Mouse (Mus musculus) CH12.LX (cell line): Measurements from ENCODE around the gene Dse. TPM values are rescaled to one million over a fixed set of nuclear protein-coding genes. Genes with fewer than 3 reads are reported as not detected.

Experiments
- DNase-seq: peaks from one replicate; pipeline ENCODE4 v3.0.0-alpha.2; 2013; ENCODE audit errors: extremely low read depth
- H3K27ac ChIP-seq: 2 replicates; pipeline ENCODE4 v1.5.1; 2012; ENCODE audit warnings: low read depth, mild to moderate bottlenecking, control low read depth, moderate library complexity; ENCODE audit not compliant: insufficient read depth
- H3K27me3 ChIP-seq: replicated peaks from 2 replicates; pipeline ENCODE3; 2012; ENCODE audit warnings: inconsistent platforms
- H3K36me3 ChIP-seq, 2 experiments: replicated peaks in 1 of 2; 2 replicates each; pipeline versions ENCODE3 to v1.6.1; 2012; ENCODE audit warnings: inconsistent platforms in 1 of 2, low read length in 1 of 2, mild to moderate bottlenecking in 1 of 2, mixed read lengths in 1 of 2, moderate library complexity in 1 of 2; ENCODE audit not compliant: control insufficient read depth in 1 of 2, insufficient read depth in 1 of 2
- H3K4me1 ChIP-seq, 2 experiments: 2 replicates each; pipeline ENCODE4 v1.6.1; 2012; ENCODE audit warnings: inconsistent platforms in 1 of 2, moderate library complexity in 1 of 2; ENCODE audit not compliant: insufficient read depth in 2 of 2, control insufficient read depth in 1 of 2
- H3K4me2 ChIP-seq: 2 replicates; pipeline ENCODE4 v1.6.1; 2012; ENCODE audit warnings: low read depth, mild to moderate bottlenecking, control low read depth; ENCODE audit not compliant: poor library complexity, insufficient read depth, severe bottlenecking
- H3K4me3 ChIP-seq, 3 experiments: fragments of 150-350 bp in 1 of 3; sonication (generic) in 1 of 3; replicated peaks in 1 of 3; 2 replicates each; pipeline versions ENCODE3 to v1.5.1; 2011 to 2012; ENCODE audit warnings: low read depth in 2 of 3, low read length in 2 of 3, mild to moderate bottlenecking in 2 of 3, moderate library complexity in 2 of 3, control low read depth in 1 of 3, improper control_type of control experiment in 1 of 3, inconsistent platforms in 1 of 3, mixed read lengths in 1 of 3; ENCODE audit not compliant: poor library complexity in 1 of 3
- H3K79me2 ChIP-seq: replicated peaks from 2 replicates; pipeline ENCODE4 v1.6.1; 2012; ENCODE audit warnings: mild to moderate bottlenecking, moderate library complexity; ENCODE audit not compliant: control insufficient read depth, poor library complexity, insufficient read depth, severe bottlenecking; ENCODE audit errors: extremely low read depth
- H3K9ac ChIP-seq: 2 replicates; pipeline ENCODE4 v1.6.1; 2012; ENCODE audit warnings: low read depth, mild to moderate bottlenecking, control low read depth, moderate library complexity; ENCODE audit not compliant: insufficient read depth
- H3K9me3 ChIP-seq: replicated peaks from 2 replicates; pipeline ENCODE3; 2012; ENCODE audit warnings: low read length, inconsistent platforms, mixed read lengths
- BHLHE40 ChIP-seq: IDR thresholded peaks from 2 replicates; pipeline ENCODE4 v1.6.1; 2011; ENCODE audit warnings: mild to moderate bottlenecking, low read depth, low read length, improper control_type of control experiment
- CHD2 ChIP-seq: IDR thresholded peaks from 2 replicates; pipeline ENCODE4 v1.6.1; 2011; ENCODE audit warnings: low read length, improper control_type of control experiment
- CTCF ChIP-seq, 2 experiments: IDR thresholded peaks in 1 of 2; conservative IDR thresholded peaks in 1 of 2; 2 replicates each; pipeline ENCODE4 v1.5.1; 2011 to 2012; ENCODE audit warnings: low read depth in 2 of 2, low read length in 2 of 2, improper control_type of control experiment in 1 of 2, inconsistent platforms in 1 of 2, mild to moderate bottlenecking in 1 of 2, moderate library complexity in 1 of 2
- E2F4 ChIP-seq: IDR thresholded peaks from 2 replicates; pipeline ENCODE4 v1.6.1; 2011; ENCODE audit warnings: low read depth, low read length, improper control_type of control experiment; ENCODE audit not compliant: insufficient replicate concordance
- ETS1 ChIP-seq: conservative IDR thresholded peaks from 2 replicates; pipeline ENCODE4 v1.6.1; 2012; ENCODE audit warnings: low read depth, mild to moderate bottlenecking, inconsistent platforms, low read length, improper control_type of control experiment, moderate library complexity
- GABPA ChIP-seq: IDR thresholded peaks from 2 replicates; pipeline ENCODE4 v1.6.1; 2012; ENCODE audit warnings: low read depth, low read length, improper control_type of control experiment, inconsistent platforms; ENCODE audit not compliant: insufficient replicate concordance
- KAT2A ChIP-seq: IDR thresholded peaks from 2 replicates; pipeline ENCODE4 v1.6.1; 2012; ENCODE audit warnings: low read length, improper control_type of control experiment, inconsistent platforms; ENCODE audit not compliant: insufficient replicate concordance
- MEF2A ChIP-seq: IDR thresholded peaks from 2 replicates; pipeline ENCODE4 v1.6.1; 2014; ENCODE audit warnings: low read depth, mild to moderate bottlenecking, inconsistent platforms, low read length, improper control_type of control experiment, borderline replicate concordance
- MYC ChIP-seq: IDR thresholded peaks from 2 replicates; pipeline ENCODE4 v1.6.1; 2011; ENCODE audit warnings: low read depth, mild to moderate bottlenecking, improper control_type of control experiment, low read length
- NRF1 ChIP-seq: IDR thresholded peaks from 2 replicates; pipeline ENCODE4 v1.6.1; 2014; ENCODE audit warnings: low read depth, mild to moderate bottlenecking, inconsistent platforms, low read length, improper control_type of control experiment, moderate library complexity
- PAX5 ChIP-seq: IDR thresholded peaks from 2 replicates; pipeline ENCODE4 v1.6.1; 2012; ENCODE audit warnings: low read length, inconsistent platforms, mixed read lengths
- POLR2AphosphoS2 ChIP-seq: IDR thresholded peaks from 2 replicates; pipeline ENCODE4 v1.6.1; 2011; ENCODE audit warnings: low read depth, low read length, improper control_type of control experiment
- RAD21 ChIP-seq: IDR thresholded peaks from 2 replicates; pipeline ENCODE4 v1.6.1; 2011; ENCODE audit warnings: low read depth, mild to moderate bottlenecking, low read length, improper control_type of control experiment, moderate library complexity
- SIN3A ChIP-seq: IDR thresholded peaks from 2 replicates; pipeline ENCODE4 v1.6.1; 2012; ENCODE audit warnings: low read length, improper control_type of control experiment, inconsistent platforms
- SMC3 ChIP-seq: IDR thresholded peaks from 2 replicates; pipeline ENCODE4 v1.6.1; 2011; ENCODE audit warnings: low read depth, low read length, improper control_type of control experiment
- ZC3H11A ChIP-seq: IDR thresholded peaks from 2 replicates; pipeline ENCODE4 v1.6.1; 2012; ENCODE audit warnings: low read depth, mild to moderate bottlenecking, inconsistent platforms, low read length, improper control_type of control experiment
- ZNF384 ChIP-seq: IDR thresholded peaks from 2 replicates; pipeline ENCODE4 v1.6.1; 2012; ENCODE audit warnings: low read depth, low read length, improper control_type of control experiment, inconsistent platforms
- dilution Hi-C: fragments of 300-500 bp; cut with MboI; formaldehyde crosslinking; loops from 2 replicates; pipeline ENCODE4 v1.14.3; 2020; ENCODE audit warnings: low sequenced_read_pairs; ENCODE audit not compliant: extremely low pct_unique_long_range_greater_than_20kb, extremely low pct_ligation_motif_present
- in situ Hi-C: fragments of 300-500 bp; cut with MboI; formaldehyde crosslinking; loops from 3 replicates; pipeline ENCODE4 v1.14.3; 2019; ENCODE audit warnings: low sequenced_read_pairs, low pct_ligation_motif_present, low pct_unique_long_range_greater_than_20kb, mixed read lengths
- polyA plus RNA-seq: library from polyadenylated mRNA; unstranded; fragments of >175 nt; gene quantifications from 2 replicates; pipeline ENCODE4 v1.2.1, GENCODE M21; 2012; ENCODE audit warnings: low read depth; ENCODE audit not compliant: insufficient read length
- total RNA-seq, 2 experiments: library from RNA; depleted of rRNA; stranded (reverse); fragments of 300-350 nt in 1 of 2; fragments of >200 nt in 1 of 2; gene quantifications; 2 replicates each; pipeline ENCODE4 v1.2.3; 2012 to 2014

Gene Dse
- total and polyA plus RNA-seq, 3 experiments: 0.10 to 0.15 TPM; not detected in 1

- no peak overlapping the region for H3K4me3 ChIP-seq
- in situ Hi-C loops (no loop called here), dilution Hi-C loops (no loop called here)
- H3K36me3 ChIP-seq: no peaks in the 10 kb centered on the region
- no peaks in the 10 kb centered on the region for H3K79me2 ChIP-seq
- TF ChIP-seq MYC (no peak), GABPA (no peak), ZNF384 (no peak), CHD2 (no peak), E2F4 (no peak), MEF2A (no peak), BHLHE40 (no peak), ETS1 (no peak), KAT2A (no peak), POLR2AphosphoS2 (no peak), NRF1 (no peak), ZC3H11A (no peak)
- no peaks in the 10 kb centered on the region for H3K27me3 ChIP-seq
- no peaks in the 10 kb centered on the region for H3K9me3 ChIP-seq
- H3K9ac ChIP-seq: no peak overlapping the region
- H3K4me2 ChIP-seq: no peak overlapping the region
- H3K4me1 ChIP-seq: peaks cover 0 to 10% of the 10 kb centered on the region in 2 experiments; a peak in 2 of 4 replicates
- H3K27ac ChIP-seq: no peak overlapping the region
- DNase-seq: no peak
These were observed 27.9 kb upstream of the Dse start for GRCm38 (mm10) chr10:34235384-34235783.

- Histone ChIP-seq H3K79me2 (no peaks in the 10 kb centered on the region), H3K4me3 (no peak overlapping the region), H3K9me3 (no peaks in the 10 kb centered on the region), H3K36me3 (no peaks in the 10 kb centered on the region), H3K4me1 (peaks cover 0 to 10% of the 10 kb centered on the region in 2 experiments; a peak in 2 of 4 replicates), H3K27me3 (no peaks in the 10 kb centered on the region), H3K9ac (no peak overlapping the region), H3K27ac (no peak overlapping the region), H3K4me2 (no peak overlapping the region)
- peak; percentile 13 to 75; a peak in 2 of 4 replicates for TF ChIP-seq CTCF (conservative IDR thresholded peaks at IDR 0.05 in 1 of 2, IDR thresholded peaks at IDR 0.05 in 1 of 2; ENCODE audit: low read depth in 2 of 2, low read length in 2 of 2)
- peak; percentile 14; the same call in 1 of the 2 replicates for TF ChIP-seq ZC3H11A
- no peak for TF ChIP-seq SIN3A
- TF ChIP-seq SMC3: peak; percentile 73
- peak; percentile 79 for TF ChIP-seq RAD21
- no peak for TF ChIP-seq PAX5
- in situ Hi-C loops (no loop called here), dilution Hi-C loops (no loop called here)
- peak; percentile 48 for DNase-seq
These were observed 26.6 kb upstream of the Dse start for GRCm38 (mm10) chr10:34233931-34234745.
